Mouse (Mus musculus): Measurements from ENCODE around the gene Chn2. TPM values are rescaled to one million over a fixed set of nuclear protein-coding genes. Genes with fewer than 3 reads are reported as not detected.

Gene Chn2
- polyA plus RNA-seq, 1 experiment from 2014 or later: 16.8 TPM

DNA sequence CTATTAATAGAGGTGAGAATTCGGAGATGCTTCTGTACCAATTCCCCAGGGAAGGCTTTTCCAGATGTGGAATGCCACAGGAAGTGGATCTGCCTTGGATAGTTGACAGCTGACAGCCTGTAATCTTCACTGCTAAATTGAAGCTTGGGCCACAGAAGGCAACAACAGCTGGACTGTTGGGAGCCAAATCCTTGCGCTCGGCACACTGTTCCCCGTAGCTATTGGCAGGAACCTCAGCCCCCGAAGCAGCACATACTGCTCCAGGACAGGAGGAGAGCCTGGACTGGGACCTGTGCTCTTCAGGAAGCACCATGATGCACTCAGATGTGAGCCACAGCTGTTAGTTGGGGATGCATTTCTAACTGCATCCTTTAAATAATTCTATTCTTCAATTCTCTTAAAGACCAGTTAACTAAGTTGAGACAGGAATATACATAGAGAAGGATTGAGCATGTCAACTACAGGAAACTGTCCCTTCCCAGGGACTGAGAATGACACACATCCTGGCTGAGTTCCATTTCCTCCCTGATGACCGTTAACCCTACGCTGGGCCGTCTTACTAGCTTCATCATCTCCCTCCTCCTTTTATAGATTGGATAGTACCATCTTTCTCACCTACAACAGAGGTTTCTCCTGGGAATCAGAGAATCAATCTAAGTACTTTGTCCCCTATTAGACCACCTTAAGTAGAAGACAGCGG lies 64.1 kb downstream of the Chn2 start:
- Histone ChIP-seq H3K79me2 (ENCODE audit: inconsistent target) (no peaks in the 10 kb centered on the region), H3K4me3 (ENCODE audit: inconsistent target) (no peak overlapping the region), H3K36me3 (ENCODE audit: inconsistent target) (no peaks in the 10 kb centered on the region), H3K27ac (no peak overlapping the region)
- 83% methylated on average over 8 of the region's 9 CpGs for WGBS (ENCODE audit: missing documents)

DNA sequence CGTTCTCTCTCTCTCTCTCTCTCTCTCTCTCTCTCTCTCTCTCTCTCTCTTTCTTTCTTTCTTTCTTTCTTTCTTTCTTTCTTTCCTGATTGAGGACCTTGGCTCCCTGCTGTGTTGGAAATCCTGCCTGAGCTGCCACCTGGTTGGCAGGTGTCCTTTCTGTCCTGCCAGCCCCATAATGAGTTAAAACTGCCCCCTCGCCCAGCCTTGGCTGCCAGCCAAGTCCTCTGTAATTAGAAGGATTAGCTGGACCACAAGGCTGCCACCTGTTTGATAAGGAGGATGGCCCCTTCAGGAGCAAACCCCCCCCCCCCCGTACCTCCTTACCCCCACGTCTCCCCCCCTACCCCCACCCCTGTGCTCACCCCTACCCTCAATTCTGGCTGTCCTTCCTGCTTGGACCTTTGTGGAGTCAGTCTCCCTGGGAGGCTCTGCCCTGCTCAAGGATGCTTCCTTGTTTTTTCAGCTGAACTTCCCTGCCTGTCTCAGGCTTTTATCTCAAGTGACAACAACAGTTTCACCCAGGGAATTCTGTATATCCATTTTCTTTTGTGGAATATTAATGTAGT lies 72.1 kb downstream of the Chn2 start:
- WGBS (ENCODE audit: missing documents): 61% methylated on average over 2 of the region's 4 CpGs
- Histone ChIP-seq H3K79me2 (ENCODE audit: inconsistent target) (no peaks in the 10 kb centered on the region), H3K4me3 (ENCODE audit: inconsistent target) (no peak overlapping the region), H3K36me3 (ENCODE audit: inconsistent target) (no peaks in the 10 kb centered on the region), H3K27ac (no peak overlapping the region)

DNA sequence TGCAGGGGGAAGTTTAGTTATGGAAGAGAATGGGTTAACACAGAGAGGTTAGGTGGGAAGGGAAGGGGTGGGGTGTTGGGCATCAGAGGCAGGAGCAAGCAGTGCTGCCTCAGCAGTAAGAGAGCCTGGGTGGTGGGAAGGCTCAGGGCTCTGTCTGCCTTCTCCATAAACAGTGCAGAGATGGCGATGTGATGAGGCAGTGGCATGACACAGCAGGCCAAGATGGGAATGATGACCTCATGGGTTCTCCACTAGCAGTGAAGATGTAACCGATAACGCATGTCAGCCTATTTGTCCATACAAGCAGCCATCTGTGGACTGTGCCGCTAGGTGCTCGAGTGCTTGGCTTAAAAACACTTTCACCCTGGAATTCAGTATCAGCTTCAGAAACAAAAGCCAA lies 74.0 kb downstream of the Chn2 start:
- H3K36me3 ChIP-seq (ENCODE audit: inconsistent target): no peaks in the 10 kb centered on the region
- 92% methylated on average over 5 of the region's 5 CpGs for WGBS (ENCODE audit: missing documents)
- no peak overlapping the region for H3K4me3 ChIP-seq (ENCODE audit: inconsistent target)
- H3K79me2 ChIP-seq (ENCODE audit: inconsistent target): no peaks in the 10 kb centered on the region
- H3K27ac ChIP-seq: no peak overlapping the region

DNA sequence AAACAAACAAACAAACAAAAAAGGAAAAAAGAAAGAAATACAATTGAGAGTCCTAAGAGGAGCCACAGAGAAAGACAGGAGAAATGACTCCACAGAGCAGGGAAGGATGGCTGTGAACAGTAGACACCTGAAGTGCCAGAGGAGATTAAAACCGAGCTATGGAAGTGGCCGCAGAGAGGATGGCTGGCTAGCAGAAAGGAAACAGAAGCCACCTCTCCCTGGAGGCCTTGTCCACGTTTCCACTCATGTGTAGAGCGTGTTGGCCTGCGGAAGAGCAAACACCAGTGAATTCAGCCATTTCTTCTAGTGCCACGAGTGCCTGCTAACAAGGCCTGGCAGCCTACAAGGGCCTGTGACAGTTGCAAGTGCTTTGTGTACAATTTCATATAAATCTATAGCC lies 75.1 kb downstream of the Chn2 start:
- H3K79me2 ChIP-seq (ENCODE audit: inconsistent target): no peaks in the 10 kb centered on the region
- H3K4me3 ChIP-seq (ENCODE audit: inconsistent target): no peak overlapping the region
- WGBS (ENCODE audit: missing documents): 94% methylated on average over 6 of the region's 6 CpGs
- H3K36me3 ChIP-seq (ENCODE audit: inconsistent target): no peaks in the 10 kb centered on the region
- no peak overlapping the region for H3K27ac ChIP-seq

DNA sequence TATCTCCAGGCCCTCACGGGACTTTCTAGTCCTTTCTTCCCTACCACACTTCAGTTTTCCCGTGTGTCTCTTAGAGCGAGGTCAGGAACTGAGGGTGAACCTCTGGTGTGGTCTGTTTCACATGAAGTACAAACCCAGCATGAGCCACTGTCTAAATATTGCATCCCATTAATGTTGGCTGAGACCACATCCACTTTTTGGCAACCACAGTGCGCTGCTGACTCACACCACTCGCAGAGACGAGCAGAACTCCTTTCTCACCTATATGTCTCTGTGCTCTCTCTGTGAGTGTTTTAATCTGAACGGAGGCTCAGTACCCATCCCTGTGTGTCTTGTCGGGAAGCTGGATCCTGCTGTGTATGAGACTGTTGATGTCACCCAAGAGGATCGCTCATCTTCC lies 76.9 kb downstream of the Chn2 start:
- Histone ChIP-seq H3K27ac (peak overlapping the region; percentile 63), H3K4me3 (ENCODE audit: inconsistent target) (no peak overlapping the region), H3K79me2 (ENCODE audit: inconsistent target) (no peaks in the 10 kb centered on the region), H3K36me3 (ENCODE audit: inconsistent target) (no peaks in the 10 kb centered on the region)
- WGBS (ENCODE audit: missing documents): 25% methylated on average over 9 of the region's 9 CpGs

DNA sequence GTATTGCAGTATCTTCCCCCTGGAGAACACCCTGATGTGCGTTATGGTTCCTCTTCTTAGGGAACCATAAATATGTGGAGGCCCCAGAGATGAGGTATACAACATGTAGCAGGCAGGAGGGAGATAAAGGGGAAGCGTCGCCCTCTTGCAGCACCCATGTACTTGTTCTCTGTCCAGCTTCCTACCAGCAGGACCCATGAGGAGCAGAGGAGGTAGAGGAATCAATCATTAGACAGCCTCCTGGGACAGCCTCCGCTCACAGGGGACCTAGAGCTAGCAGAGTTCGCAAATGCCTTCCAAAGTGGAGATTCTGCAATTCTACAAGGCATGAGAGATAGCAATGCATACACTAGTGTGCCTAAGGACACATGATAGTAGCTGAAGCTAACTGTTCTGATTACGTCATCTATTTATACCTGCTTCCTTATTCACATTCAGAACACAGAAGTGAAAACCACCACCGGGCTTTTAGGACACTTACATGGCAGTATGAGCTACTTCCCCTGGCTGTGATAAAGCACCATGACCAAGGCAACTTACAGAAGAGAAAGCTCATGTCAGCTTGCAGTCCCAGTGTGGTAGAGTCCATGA lies 77.7 kb downstream of the Chn2 start:
- Histone ChIP-seq H3K4me3 (ENCODE audit: inconsistent target) (no peak overlapping the region), H3K27ac (peak overlapping the region; percentile 63), H3K36me3 (ENCODE audit: inconsistent target) (no peaks in the 10 kb centered on the region), H3K79me2 (ENCODE audit: inconsistent target) (no peaks in the 10 kb centered on the region)
- WGBS (ENCODE audit: missing documents): 19% methylated on average over 7 of the region's 7 CpGs

DNA sequence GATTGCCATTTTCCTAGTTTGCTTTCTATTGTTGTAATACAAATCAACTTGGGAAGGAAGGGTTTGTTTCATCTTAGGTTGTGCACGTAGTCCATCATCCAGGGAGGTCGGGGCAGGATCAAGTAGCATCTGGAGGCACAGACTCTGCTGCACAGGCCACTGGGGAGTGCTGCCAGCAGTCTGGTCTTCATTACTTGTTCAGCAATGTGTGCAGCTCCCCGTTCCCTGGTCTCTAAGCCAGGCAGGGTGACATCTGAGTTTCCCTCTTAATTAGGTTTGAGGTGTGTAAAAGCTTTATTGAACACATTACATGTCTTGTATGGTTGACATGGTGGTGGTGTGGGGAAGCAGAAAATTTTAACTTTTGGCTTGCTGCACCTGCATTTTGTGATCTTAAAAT lies 79.0 kb downstream of the Chn2 start:
- Histone ChIP-seq H3K4me3 (ENCODE audit: inconsistent target) (no peak overlapping the region), H3K36me3 (ENCODE audit: inconsistent target) (no peaks in the 10 kb centered on the region), H3K27ac (no peak overlapping the region), H3K79me2 (ENCODE audit: inconsistent target) (no peaks in the 10 kb centered on the region)
- 97% methylated on average over 3 of the region's 3 CpGs for WGBS (ENCODE audit: missing documents)

DNA sequence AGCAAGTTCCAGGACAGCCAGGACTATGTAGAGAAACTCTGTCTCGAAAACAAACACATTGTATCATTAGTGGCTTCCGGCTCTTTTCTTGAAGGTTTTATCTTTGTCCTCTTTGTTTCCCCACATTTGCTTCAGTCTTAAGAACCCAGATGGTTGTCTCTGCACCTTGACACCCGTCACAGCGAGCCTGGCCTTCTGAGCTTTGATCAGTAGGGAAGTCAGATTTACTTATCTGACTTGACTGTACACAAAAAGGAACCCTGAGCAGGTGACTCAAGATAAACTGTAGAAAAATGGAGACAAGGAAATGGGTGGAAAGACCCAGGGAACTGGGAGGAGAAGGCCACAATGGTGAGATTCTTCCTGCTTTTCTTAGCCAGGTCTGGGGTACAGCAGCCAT lies 79.5 kb downstream of the Chn2 start:
- Histone ChIP-seq H3K27ac (no peak overlapping the region), H3K36me3 (ENCODE audit: inconsistent target) (no peaks in the 10 kb centered on the region), H3K79me2 (ENCODE audit: inconsistent target) (no peaks in the 10 kb centered on the region), H3K4me3 (ENCODE audit: inconsistent target) (no peak overlapping the region)
- WGBS (ENCODE audit: missing documents): 95% methylated on average over 4 of the region's 4 CpGs

DNA sequence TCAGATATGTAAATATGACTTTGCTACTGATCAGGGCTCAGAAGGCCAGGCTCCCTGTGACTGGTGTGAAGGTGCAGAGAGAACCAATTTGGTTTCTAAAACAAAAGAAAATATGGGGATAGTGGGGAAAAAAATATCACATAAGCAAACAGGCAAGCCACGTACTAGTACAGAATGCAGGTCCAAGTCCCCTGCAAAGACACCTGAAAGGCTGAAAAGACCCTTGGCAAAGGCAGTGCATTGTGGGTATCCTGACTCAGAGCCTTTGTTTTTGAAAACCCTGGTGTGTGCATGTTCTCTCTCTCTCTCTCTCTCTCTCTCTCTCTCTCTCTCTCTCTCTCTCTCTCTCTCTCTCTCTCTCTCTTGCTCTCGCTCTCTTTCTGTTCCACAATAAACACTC lies 80.1 kb downstream of the Chn2 start:
- no peak overlapping the region for H3K27ac ChIP-seq
- no peaks in the 10 kb centered on the region for H3K79me2 ChIP-seq (ENCODE audit: inconsistent target)
- no peak overlapping the region for H3K4me3 ChIP-seq (ENCODE audit: inconsistent target)
- H3K36me3 ChIP-seq (ENCODE audit: inconsistent target): no peaks in the 10 kb centered on the region
- WGBS (ENCODE audit: missing documents): 88% methylated on average over 1 of the region's 2 CpGs

DNA sequence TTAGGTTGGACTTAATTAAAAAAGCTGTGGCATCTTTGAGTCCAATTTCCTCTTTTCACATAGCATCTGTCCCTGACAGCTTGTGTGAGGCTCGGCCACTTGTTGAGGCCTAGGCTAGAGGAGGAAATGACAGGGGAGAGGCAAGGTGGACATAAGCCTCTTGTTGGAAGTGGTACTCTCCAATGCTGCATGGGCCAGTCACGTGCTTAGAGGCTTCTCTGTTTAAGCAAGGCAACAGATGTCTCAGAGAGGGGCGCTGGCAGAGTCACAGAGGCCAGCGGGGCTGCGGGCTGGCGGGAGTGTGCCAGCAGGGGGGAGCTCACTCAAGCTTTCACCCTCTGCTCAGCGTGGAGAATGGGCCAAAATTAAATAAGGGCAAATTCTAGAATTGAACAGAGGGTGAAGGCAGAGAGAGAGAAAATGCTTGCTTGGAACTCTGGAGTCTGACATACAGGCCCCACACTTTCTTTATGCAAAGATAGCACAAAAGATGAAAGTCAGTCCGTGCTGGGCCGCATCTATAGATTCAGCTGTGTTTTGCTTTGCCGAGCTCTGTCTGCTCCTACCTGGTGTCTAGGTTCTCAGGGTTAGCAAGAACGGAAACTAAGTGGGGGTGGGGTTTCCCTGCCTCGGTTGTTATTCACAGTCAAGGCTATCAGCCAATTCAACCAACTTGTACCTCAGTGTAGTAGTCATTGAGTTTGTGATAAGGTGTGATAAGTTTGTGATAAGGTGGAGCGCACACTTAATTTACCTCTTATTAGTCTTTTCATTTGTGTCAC lies 80.7 kb downstream of the Chn2 start:
- Histone ChIP-seq H3K27ac (no peak overlapping the region), H3K79me2 (ENCODE audit: inconsistent target) (no peaks in the 10 kb centered on the region), H3K4me3 (ENCODE audit: inconsistent target) (no peak overlapping the region), H3K36me3 (ENCODE audit: inconsistent target) (no peaks in the 10 kb centered on the region)
- 64% methylated on average over 13 of the region's 13 CpGs for WGBS (ENCODE audit: missing documents)

DNA sequence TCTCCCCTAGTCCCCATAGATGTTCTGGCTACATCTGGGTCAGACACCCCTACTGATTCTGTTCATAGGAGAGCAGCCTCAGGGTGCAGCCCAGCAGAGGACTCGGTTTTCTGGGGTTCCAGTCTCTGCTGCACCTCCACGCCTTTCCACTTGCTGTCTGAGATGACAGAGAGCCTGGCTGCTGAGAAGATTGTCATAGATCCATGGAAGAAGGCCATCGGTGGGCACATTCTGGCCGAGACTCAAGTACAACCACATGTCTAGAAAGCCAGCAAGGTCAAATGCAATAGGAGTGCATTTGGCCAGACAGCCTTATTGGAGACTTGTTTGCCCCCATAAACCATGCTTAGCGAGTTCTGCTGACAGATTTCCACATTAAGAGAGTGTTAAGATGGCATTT lies 81.5 kb downstream of the Chn2 start:
- no peak overlapping the region for H3K27ac ChIP-seq
- H3K79me2 ChIP-seq (ENCODE audit: inconsistent target): no peaks in the 10 kb centered on the region
- WGBS (ENCODE audit: missing documents): 97% methylated on average over 4 of the region's 5 CpGs
- H3K36me3 ChIP-seq (ENCODE audit: inconsistent target): no peaks in the 10 kb centered on the region
- no peak overlapping the region for H3K4me3 ChIP-seq (ENCODE audit: inconsistent target)

DNA sequence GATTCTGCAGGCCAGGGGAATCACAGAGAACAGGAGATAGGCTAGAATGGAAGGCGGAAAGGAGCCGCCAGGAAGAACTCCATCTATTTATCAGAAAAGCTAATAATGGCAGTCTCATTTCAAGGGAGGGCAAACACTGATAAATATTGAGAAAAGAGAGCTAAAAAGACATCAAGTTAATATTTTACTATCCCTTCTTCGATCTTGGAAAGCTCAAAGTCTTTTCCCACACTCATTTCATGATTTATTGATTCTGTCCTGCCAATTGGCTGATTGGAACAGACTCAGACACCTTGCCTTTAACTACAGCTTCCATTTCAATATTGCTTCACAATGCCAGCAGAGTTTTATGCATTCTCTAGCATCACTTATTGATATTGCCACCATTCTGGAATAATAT lies 85.2 kb downstream of the Chn2 start:
- H3K36me3 ChIP-seq (ENCODE audit: inconsistent target): no peaks in the 10 kb centered on the region
- H3K79me2 ChIP-seq (ENCODE audit: inconsistent target): no peaks in the 10 kb centered on the region
- 97% methylated on average over 3 of the region's 3 CpGs for WGBS (ENCODE audit: missing documents)
- H3K4me3 ChIP-seq (ENCODE audit: inconsistent target): no peak overlapping the region
- no peak overlapping the region for H3K27ac ChIP-seq

DNA sequence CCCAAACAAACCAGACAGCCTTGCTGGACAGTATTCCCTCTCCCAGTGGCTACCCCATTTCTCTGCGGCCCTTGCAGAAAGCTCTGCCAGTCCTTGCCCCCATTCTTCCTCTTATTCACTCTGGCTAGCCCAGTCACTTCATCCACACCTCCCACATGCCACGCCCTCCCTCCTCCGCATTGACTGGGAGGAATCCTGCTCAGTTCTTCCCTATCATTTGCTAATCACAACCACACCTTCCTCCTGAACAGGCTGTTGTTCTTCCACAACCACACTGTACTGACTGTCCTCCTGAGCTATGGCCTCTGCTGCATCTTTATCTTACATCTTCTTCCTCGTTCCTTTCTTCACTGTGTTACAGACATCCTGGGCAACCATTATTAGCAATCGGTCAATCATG lies 86.2 kb downstream of the Chn2 start:
- 74% methylated on average over 5 of the region's 5 CpGs for WGBS (ENCODE audit: missing documents)
- Histone ChIP-seq H3K79me2 (ENCODE audit: inconsistent target) (no peaks in the 10 kb centered on the region), H3K27ac (no peak overlapping the region), H3K36me3 (ENCODE audit: inconsistent target) (no peaks in the 10 kb centered on the region), H3K4me3 (ENCODE audit: inconsistent target) (no peak overlapping the region)

DNA sequence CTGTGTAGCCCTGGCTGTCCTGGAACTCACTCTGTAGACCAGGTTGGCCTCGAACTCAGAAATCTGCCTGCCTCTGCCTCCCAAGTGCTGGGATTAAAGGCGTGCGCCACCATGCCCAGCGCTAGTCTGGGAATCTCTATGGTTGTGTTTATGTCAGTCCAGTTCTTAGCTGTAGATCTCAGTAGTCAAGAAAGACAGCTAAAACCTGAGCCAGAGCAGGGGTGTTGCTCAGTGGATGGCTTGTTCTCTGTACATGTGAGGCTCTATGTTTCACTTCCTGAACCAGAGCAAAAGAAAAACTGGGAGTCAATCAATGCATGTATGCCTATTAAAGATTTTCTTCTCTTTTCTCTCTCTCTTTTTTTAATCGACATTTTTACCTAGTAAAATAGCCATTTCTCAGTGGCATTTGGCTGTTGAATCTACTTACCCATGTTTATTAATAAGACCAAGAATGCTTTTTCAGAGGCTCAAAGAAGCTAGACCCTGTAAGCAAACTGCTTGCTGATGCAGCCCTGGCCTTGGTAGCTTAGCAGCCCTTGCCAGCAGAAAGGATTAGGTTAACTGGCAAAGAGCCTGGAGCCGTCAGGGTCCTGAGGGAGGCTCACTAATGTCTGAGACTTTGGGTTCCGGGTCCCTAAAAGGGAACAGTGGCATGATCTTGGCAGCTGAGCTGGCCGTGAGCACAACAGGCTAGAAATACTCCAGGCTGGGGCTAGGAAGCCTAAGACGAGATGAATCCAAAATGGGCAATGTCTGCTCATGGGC lies 87.1 kb downstream of the Chn2 start:
- Histone ChIP-seq H3K79me2 (ENCODE audit: inconsistent target) (no peaks in the 10 kb centered on the region), H3K27ac (no peak overlapping the region), H3K36me3 (ENCODE audit: inconsistent target) (no peaks in the 10 kb centered on the region), H3K4me3 (ENCODE audit: inconsistent target) (no peak overlapping the region)
- 59% methylated on average over 9 of the region's 9 CpGs for WGBS (ENCODE audit: missing documents)
